Mouse (Mus musculus) heart, embryonic 16.5 days (tissue): Measurements from ENCODE around the gene Olfr967. TPM values are rescaled to one million over a fixed set of nuclear protein-coding genes. Genes with fewer than 3 reads are reported as not detected.
A peak's percentile ranks its signal among the peaks of the same experiment; 100 is the strongest.
"Not testable (repeated sequence)": the region's sequence is repeated elsewhere in the genome, so short reads cannot be mapped to it uniquely, and the experiment has no call there.

Source experiments
- ATAC-seq: fragments of 200-750 bp; cut with Nextera tagmentation; replicated peaks from 2 replicates; pipeline ENCODE4 v1.8.0; 2017; ENCODE audit warnings: moderate number of reproducible peaks; ENCODE audit not compliant: insufficient read depth, low FRiP score; ENCODE audit errors: extremely low read depth
- H3K27ac ChIP-seq: fragments of 300-500 bp; sonication (generic); 2 replicates; pipeline ENCODE4 v1.5.1; 2014; ENCODE audit warnings: mild to moderate bottlenecking, low read length, control low read depth, moderate library complexity
- H3K27me3 ChIP-seq: fragments of 300-500 bp; sonication (generic); 2 replicates; pipeline ENCODE4 v1.6.1; 2014; ENCODE audit warnings: low read length, mixed read lengths; ENCODE audit not compliant: control insufficient read depth, insufficient read depth
- H3K36me3 ChIP-seq: fragments of 300-500 bp; sonication (generic); 2 replicates; pipeline ENCODE4 v1.6.1; 2014; ENCODE audit not compliant: control insufficient read depth, insufficient read depth
- H3K4me1 ChIP-seq: fragments of 300-500 bp; sonication (generic); 2 replicates; pipeline ENCODE4 v1.6.1; 2014; ENCODE audit warnings: low read length, mixed read lengths; ENCODE audit not compliant: control insufficient read depth, insufficient read depth
- H3K4me2 ChIP-seq: fragments of 300-500 bp; sonication (generic); 2 replicates; pipeline ENCODE4 v1.6.1; 2014; ENCODE audit warnings: low read depth, mild to moderate bottlenecking, control low read depth, low read length
- H3K4me3 ChIP-seq: fragments of 300-500 bp; sonication (generic); 2 replicates; pipeline ENCODE4 v1.5.1; 2014; ENCODE audit warnings: mild to moderate bottlenecking, control low read depth, low read length
- H3K9ac ChIP-seq: fragments of 300-500 bp; sonication (generic); 2 replicates; pipeline ENCODE4 v1.6.1; 2014; ENCODE audit warnings: low read length, control low read depth
- H3K9me3 ChIP-seq: fragments of 300-500 bp; sonication (generic); replicated peaks from 2 replicates; pipeline ENCODE4 v1.6.1; 2016; ENCODE audit warnings: low read length; ENCODE audit not compliant: control insufficient read depth
- WGBS: fragments of 180-500 bp; shearing (Covaris S2); extraction: QIAGEN DNeasy Blood & Tissue Kit; methylation state at CpG from one replicate; pipeline ENCODE4 v1.1.7; 2014; 5-methylcytosine and 5-hydroxymethylcytosine counted together
- polyA plus RNA-seq: library from polyadenylated mRNA; unstranded; fragments of >200 nt; fragmentation: Nextera tagmentation; extraction: Ambion mirVana; gene quantifications from 2 replicates; pipeline ENCODE4 v1.2.1, GENCODE M21; 2015

Olfr967 gene
- polyA plus RNA-seq: not detected in 2 replicates

DNA sequence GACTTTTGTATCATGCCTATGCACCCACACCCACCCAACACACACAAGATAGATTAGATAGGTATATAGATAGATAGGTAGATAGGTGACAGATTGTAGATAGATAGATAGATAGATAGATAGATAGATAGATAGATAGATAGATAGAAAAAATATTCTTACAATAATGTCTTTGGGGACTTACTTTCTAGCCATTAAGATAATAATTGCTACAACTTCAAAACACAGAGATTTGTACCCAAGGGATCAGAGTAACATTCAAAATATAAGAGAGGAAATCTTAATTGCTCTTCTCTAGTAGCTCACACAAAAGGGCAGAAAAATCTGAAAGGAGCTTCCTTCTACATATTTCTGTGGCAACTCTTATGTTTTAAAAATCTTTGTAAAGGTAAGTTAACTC lies at the start of gene Olfr967:
Olfr967 (plus strand) TSS at position 301 of the 400 bp plus-strand sequence.
- no peak for ATAC-seq
- no peak within 1 kb of the TSS for H3K4me3 ChIP-seq
- H3K9me3 ChIP-seq: no peaks in the 10 kb centered on the region

GRCm38 (mm10) chr9:39701123-39701522 lies 44.9 kb upstream of the Olfr967 start:
- 73% methylated on average over 7 of the region's 8 CpGs for WGBS
- ATAC-seq, H3K4me3 ChIP-seq: not testable (repeated sequence)

More for the DNA sequence above, at the start of gene Olfr967:
- H3K4me2 ChIP-seq: no peak within 1 kb of the TSS
- H3K9ac ChIP-seq: no peak within 1 kb of the TSS
- no peaks in the 10 kb centered on the region for H3K36me3 ChIP-seq
- no peaks in the 10 kb centered on the region for H3K27me3 ChIP-seq
- no peak within 1 kb of the TSS for H3K27ac ChIP-seq
- no peaks in the 10 kb centered on the region for H3K4me1 ChIP-seq

GRCm38 (mm10) chr9:39707017-39707416 lies 39.0 kb upstream of the Olfr967 start, which contains the start of gene Olfr149:
Gene Olfr149 (minus strand): TSS chr9:39707117.
- no peaks in the 10 kb centered on the region for H3K36me3 ChIP-seq
- no peaks in the 10 kb centered on the region for H3K4me1 ChIP-seq
- H3K4me2 ChIP-seq: no peak within 1 kb of the TSS
- no peaks in the 10 kb centered on the region for H3K9me3 ChIP-seq
- no peaks in the 10 kb centered on the region for H3K27me3 ChIP-seq
- H3K9ac ChIP-seq: no peak within 1 kb of the TSS
- H3K4me3 ChIP-seq: no peak within 1 kb of the TSS
- no peak for ATAC-seq
- no peak within 1 kb of the TSS for H3K27ac ChIP-seq

More at GRCm38 (mm10) chr9:39701123-39701522, 44.9 kb upstream of the Olfr967 start:
- H3K27me3 ChIP-seq, H3K9me3 ChIP-seq, H3K4me1 ChIP-seq, H3K4me2 ChIP-seq, H3K9ac ChIP-seq, H3K27ac ChIP-seq, H3K36me3 ChIP-seq: not testable (repeated sequence)

DNA sequence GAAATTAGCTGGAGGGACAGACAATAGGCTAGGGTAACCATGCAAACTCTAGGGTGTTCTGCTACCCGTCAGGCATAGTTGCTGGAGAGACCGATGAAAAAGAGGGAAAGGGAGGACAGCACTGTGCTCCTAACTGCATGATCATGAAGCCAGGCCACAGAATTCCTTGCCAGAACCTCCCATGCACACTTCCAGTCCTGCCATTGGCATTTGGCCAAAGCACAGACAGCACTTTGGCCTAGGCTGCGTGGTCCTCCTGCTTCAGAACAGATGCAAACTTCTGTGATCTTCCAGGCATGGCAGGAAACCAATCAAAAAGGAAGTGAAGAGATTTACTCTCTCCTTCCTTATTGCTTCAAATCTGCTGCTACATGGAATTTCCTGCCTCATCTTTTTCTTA lies 37.1 kb upstream of the Olfr967 start:
- H3K36me3 ChIP-seq: no peaks in the 10 kb centered on the region
- no peak overlapping the region for H3K4me2 ChIP-seq
- H3K9me3 ChIP-seq: no peaks in the 10 kb centered on the region
- peak; percentile 41; the same call in 1 of the 2 replicates for ATAC-seq
- no peak overlapping the region for H3K4me3 ChIP-seq
- no peak overlapping the region for H3K27ac ChIP-seq
- no peak overlapping the region for H3K9ac ChIP-seq
- no peaks in the 10 kb centered on the region for H3K4me1 ChIP-seq
- H3K27me3 ChIP-seq: no peaks in the 10 kb centered on the region
- WGBS: 33% methylated on average over 3 of the region's 3 CpGs

DNA sequence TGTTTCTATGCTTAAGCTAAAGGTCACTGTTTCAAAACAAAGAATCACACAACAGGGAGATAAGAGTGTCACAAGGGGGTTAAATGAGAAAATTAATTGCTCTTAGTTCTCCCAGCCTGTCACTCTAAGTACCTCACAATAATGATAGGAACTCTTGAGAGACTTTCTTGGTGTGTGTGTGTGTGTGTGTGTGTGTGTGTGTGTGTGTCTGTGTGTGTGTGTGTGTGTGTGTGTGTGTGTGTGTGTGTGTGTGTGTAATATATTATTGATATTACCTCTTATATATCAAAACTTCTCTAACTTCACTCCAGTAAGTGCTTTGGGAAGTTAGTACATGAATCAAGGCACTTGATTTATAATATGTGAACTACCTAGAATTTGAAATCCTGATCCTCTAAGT lies 35.0 kb upstream of the Olfr967 start, which contains the start of gene Olfr965:
Olfr965 (plus strand) TSS at position 301 of the 400 bp plus-strand sequence.
- Histone ChIP-seq H3K9ac (no peak within 1 kb of the TSS), H3K4me2 (no peak within 1 kb of the TSS), H3K27ac (no peak within 1 kb of the TSS), H3K36me3 (no peaks in the 10 kb centered on the region), H3K27me3 (no peaks in the 10 kb centered on the region), H3K9me3 (no peaks in the 10 kb centered on the region), H3K4me1 (no peaks in the 10 kb centered on the region), H3K4me3 (no peak within 1 kb of the TSS)
- no peak for ATAC-seq

- H3K4me1 ChIP-seq: no peaks in the 10 kb centered on the region
- no peak within 1 kb of the TSS for H3K27ac ChIP-seq
- no peaks in the 10 kb centered on the region for H3K36me3 ChIP-seq
- no peak within 1 kb of the TSS for H3K4me3 ChIP-seq
- ATAC-seq: no peak
- no peak within 1 kb of the TSS for H3K4me2 ChIP-seq
- H3K9ac ChIP-seq: no peak within 1 kb of the TSS
- no peaks in the 10 kb centered on the region for H3K27me3 ChIP-seq
- no peaks in the 10 kb centered on the region for H3K9me3 ChIP-seq
Measured at GRCm38 (mm10) chr9:39730678-39731077, 15.4 kb upstream of the Olfr967 start, which contains the start of gene Olfr150. Gene Olfr150 (plus strand): TSS chr9:39730978.

GRCm38 (mm10) chr9:39740741-39741140 lies 5.3 kb upstream of the Olfr967 start:
- WGBS: 80% methylated on average over 1 of the region's 1 CpGs
- H3K4me3 ChIP-seq: no peak overlapping the region
- H3K4me2 ChIP-seq: no peak overlapping the region
- no peak for ATAC-seq
- H3K9me3 ChIP-seq: no peaks in the 10 kb centered on the region
- no peaks in the 10 kb centered on the region for H3K36me3 ChIP-seq
- no peak overlapping the region for H3K9ac ChIP-seq
- no peaks in the 10 kb centered on the region for H3K4me1 ChIP-seq
- no peaks in the 10 kb centered on the region for H3K27me3 ChIP-seq
- no peak overlapping the region for H3K27ac ChIP-seq

DNA sequence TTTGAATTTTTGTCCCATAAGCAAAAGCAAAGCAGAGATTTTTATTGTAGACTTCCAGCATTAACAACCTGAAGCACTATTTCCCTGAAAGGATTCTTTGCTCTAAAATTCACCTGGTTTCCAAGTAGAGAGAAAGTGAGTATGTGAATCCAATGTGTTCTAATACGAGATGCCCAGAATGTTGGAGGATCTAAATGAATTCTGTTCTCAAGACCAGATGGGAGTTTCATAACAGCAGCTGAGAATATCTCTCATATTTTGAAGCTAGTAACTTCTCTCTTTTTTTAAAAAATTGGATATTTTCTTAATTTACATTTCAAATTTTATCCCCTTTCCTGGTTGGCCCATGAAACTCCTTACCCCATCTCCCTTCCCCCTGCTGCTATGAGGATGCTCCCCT lies 379 bp downstream of the Olfr967 start:
- H3K36me3 ChIP-seq: no peaks in the 10 kb centered on the region
- no peak for ATAC-seq
- H3K4me3 ChIP-seq: no peak overlapping the region
- H3K4me1 ChIP-seq: no peaks in the 10 kb centered on the region
- no peak overlapping the region for H3K4me2 ChIP-seq
- no peak overlapping the region for H3K9ac ChIP-seq
- H3K27ac ChIP-seq: no peak overlapping the region
- 85% methylated on average over 1 of the region's 1 CpGs for WGBS
- no peaks in the 10 kb centered on the region for H3K9me3 ChIP-seq
- no peaks in the 10 kb centered on the region for H3K27me3 ChIP-seq

GRCm38 (mm10) chr9:39783153-39783552 lies 37.1 kb downstream of the Olfr967 start, which contains the start of gene Olfr968:
Gene Olfr968 (minus strand): TSS chr9:39783253.
- H3K4me1 ChIP-seq: no peaks in the 10 kb centered on the region
- no peak for ATAC-seq
- H3K36me3 ChIP-seq: no peaks in the 10 kb centered on the region
- no peaks in the 10 kb centered on the region for H3K27me3 ChIP-seq
- WGBS: 60% methylated on average over 1 of the region's 1 CpGs
- H3K4me3 ChIP-seq: no peak within 1 kb of the TSS
- no peak within 1 kb of the TSS for H3K4me2 ChIP-seq
- H3K9ac ChIP-seq: no peak within 1 kb of the TSS
- no peak within 1 kb of the TSS for H3K27ac ChIP-seq
- H3K9me3 ChIP-seq: no peaks in the 10 kb centered on the region
